Comparison of ENCODE assay signal across 12 mouse cellular contexts in genomic region chr6:146208983-146209382, GRCm38 (mm10).
DNase-seq lines count a peak whose midpoint lies in the region; ATAC-seq lines count a peak whose summit lies in the region.
"Had no signal": no experiment of that assay in that cellular context is flagged by ENCODE, and none has a peak within 500 bp of the region (broad histone marks: within the 10 kb centered on the region; RNA-seq: fewer than 3 reads in every experiment).

No protein-coding gene starts in this region.

- H3K9me3 ChIP-seq in heart, embryonic 12.5 days (replicated peaks) = no peaks in the 10 kb centered on the region
- H3K9me3 ChIP-seq in kidney, embryonic 14.5 days (ENCODE audit: control insufficient read depth, low read length) = no peaks in the 10 kb centered on the region
- H3K9me3 ChIP-seq: embryonic facial prominence, embryonic 10.5 days; hindbrain, embryonic 12.5 days had no signal

- ATAC-seq in heart, embryonic 12.5 days (ENCODE audit: insufficient number of reproducible peaks, low FRiP score) = peak; percentile 69; the same call in 1 of the 2 replicates
- 0 out of 2 replicates have a peak, but pooled peaks have one; percentile 20 for ATAC-seq in kidney, embryonic 14.5 days (ENCODE audit: low FRiP score, low TSS enrichment)
- ATAC-seq in megakaryocyte, adult 5-6 weeks (ENCODE audit: poor library complexity, severe bottlenecking) = peak; percentile 69
- no peak for ATAC-seq in frontal cortex, adult (ENCODE audit: low TSS enrichment)
- ATAC-seq: forebrain, embryonic 16.5 days had no signal

- no peak overlapping the region for H3K9ac ChIP-seq in heart, embryonic 12.5 days
- no peak overlapping the region for H3K9ac ChIP-seq in kidney, embryonic 14.5 days (ENCODE audit: low read depth, low read length)
- H3K9ac ChIP-seq: hindbrain, embryonic 12.5 days; liver, embryonic 14.5 days had no signal

- 49% methylated on average over 6 of the region's 6 CpGs for WGBS in heart, embryonic 12.5 days
- 50% methylated on average over 6 of the region's 6 CpGs for WGBS in kidney, embryonic 14.5 days

- H3K4me1 ChIP-seq in heart, embryonic 12.5 days (replicated peaks) = peaks cover 6% of the 10 kb centered on the region
- H3K4me1 ChIP-seq in kidney, embryonic 14.5 days (ENCODE audit: control insufficient read depth, insufficient read depth, low read length) = no peaks in the 10 kb centered on the region
- H3K4me1 ChIP-seq: hindbrain, embryonic 12.5 days had no signal

- H3K27me3 ChIP-seq in heart, embryonic 12.5 days (replicated peaks) = no peaks in the 10 kb centered on the region
- no peaks in the 10 kb centered on the region for H3K27me3 ChIP-seq in kidney, embryonic 14.5 days (ENCODE audit: control insufficient read depth, insufficient read depth, low read length)
- H3K27me3 ChIP-seq: hindbrain, embryonic 12.5 days had no signal

- peak; percentile 74 for DNase-seq in layer of hippocampus, adult 9-11 months
- no peak for DNase-seq in layer of hippocampus, adult 9-10 months (ENCODE audit: low spot score)
- no peak for DNase-seq in urinary bladder, postnatal 25 days (ENCODE audit: low spot score)
- DNase-seq in spleen, postnatal 4 days (ENCODE audit: low spot score in 2 of 2) = no peak

- no peak overlapping the region for H3K4me2 ChIP-seq in heart, embryonic 12.5 days
- no peak overlapping the region for H3K4me2 ChIP-seq in kidney, embryonic 14.5 days (replicated peaks; ENCODE audit: low read depth, low read length)
- H3K4me2 ChIP-seq: hindbrain, embryonic 12.5 days had no signal

- no peak overlapping the region for H3K4me3 ChIP-seq in heart, embryonic 12.5 days
- H3K4me3 ChIP-seq in kidney, embryonic 14.5 days (ENCODE audit: low read length) = no peak overlapping the region
- H3K4me3 ChIP-seq: embryonic facial prominence, embryonic 10.5 days; hindbrain, embryonic 12.5 days had no signal

- peaks cover 11% of the 10 kb centered on the region; the same call in 1 of the 2 replicates for H3K36me3 ChIP-seq in heart, embryonic 12.5 days
- H3K36me3 ChIP-seq in kidney, embryonic 14.5 days (ENCODE audit: control insufficient read depth, insufficient read depth, low read length) = no peaks in the 10 kb centered on the region
- H3K36me3 ChIP-seq: embryonic facial prominence, embryonic 10.5 days; hindbrain, embryonic 12.5 days had no signal

- 0 out of 2 replicates have a peak overlapping the region, but pooled peaks have one; percentile 11 for H3K27ac ChIP-seq in heart, embryonic 12.5 days (ENCODE audit: poor library complexity, severe bottlenecking)
- H3K27ac ChIP-seq in kidney, embryonic 14.5 days (ENCODE audit: low read depth, low read length) = no peak overlapping the region
- H3K27ac ChIP-seq: embryonic facial prominence, embryonic 10.5 days; hindbrain, embryonic 12.5 days; liver, embryonic 14.5 days had no signal
